Mouse (Mus musculus): ENCODE results near the gene Epb41. TPM values are rescaled to one million over a fixed set of nuclear protein-coding genes. Genes with fewer than 3 reads are reported as not detected.

Gene Epb41
- polyA plus RNA-seq, 1 experiment from 2014 or later: 125 TPM

- WGBS: 92% methylated on average over 4 of the region's 4 CpGs
- no peak overlapping the region for H3K4me2 ChIP-seq (replicated peaks)
- no peak overlapping the region for H3K27ac ChIP-seq
- H3K4me3 ChIP-seq: no peak overlapping the region
- no peaks in the 10 kb centered on the region for H3K27me3 ChIP-seq
- ATAC-seq (ENCODE audit: insufficient number of reproducible peaks, insufficient read depth, low FRiP score, low TSS enrichment): no peak
- H3K9ac ChIP-seq: no peak overlapping the region
- no peaks in the 10 kb centered on the region for H3K9me3 ChIP-seq
- peaks cover 8% of the 10 kb centered on the region; the same call in 1 of the 2 replicates for H3K4me1 ChIP-seq
- no peaks in the 10 kb centered on the region for H3K36me3 ChIP-seq
Measured at GRCm38 (mm10) chr4:132022639-132023038, 52.5 kb downstream of the Epb41 start.

DNA sequence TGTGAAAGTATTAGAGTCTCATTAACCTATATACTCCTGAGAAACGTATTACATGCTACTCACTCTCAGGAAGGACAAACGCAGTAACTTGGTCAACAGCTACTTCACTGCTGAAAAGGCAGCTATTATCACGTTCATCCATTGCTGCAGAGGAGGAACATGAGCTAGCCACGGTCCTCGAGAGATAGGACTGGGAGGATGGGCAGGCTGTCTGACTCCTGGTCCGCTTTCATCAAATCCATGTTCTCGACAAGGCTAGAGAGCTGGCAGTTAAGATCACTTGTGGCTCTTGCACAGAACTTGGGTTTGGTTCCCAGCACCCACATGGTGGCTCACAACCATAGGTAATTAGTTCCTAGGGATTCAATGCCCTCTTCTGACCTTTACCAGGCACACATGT, 53.2 kb downstream of the Epb41 start:
- Histone ChIP-seq H3K27ac (no peak overlapping the region), H3K9me3 (no peaks in the 10 kb centered on the region), H3K27me3 (no peaks in the 10 kb centered on the region), H3K9ac (no peak overlapping the region), H3K4me2 (replicated peaks) (no peak overlapping the region), H3K4me3 (no peak overlapping the region), H3K4me1 (peaks cover 8% of the 10 kb centered on the region; the same call in 1 of the 2 replicates), H3K36me3 (no peaks in the 10 kb centered on the region)
- ATAC-seq (ENCODE audit: insufficient number of reproducible peaks, insufficient read depth, low FRiP score, low TSS enrichment): no peak
- WGBS: 92% methylated on average over 7 of the region's 7 CpGs

- H3K9me3 ChIP-seq: no peaks in the 10 kb centered on the region
- no peak overlapping the region for H3K4me3 ChIP-seq
- no peak for ATAC-seq (ENCODE audit: insufficient number of reproducible peaks, insufficient read depth, low FRiP score, low TSS enrichment)
- H3K27ac ChIP-seq: no peak overlapping the region
- H3K36me3 ChIP-seq: no peaks in the 10 kb centered on the region
- H3K4me1 ChIP-seq: no peaks in the 10 kb centered on the region; the same call in 1 of the 2 replicates
- H3K9ac ChIP-seq: no peak overlapping the region
- H3K4me2 ChIP-seq (replicated peaks): no peak overlapping the region
- H3K27me3 ChIP-seq: no peaks in the 10 kb centered on the region
- WGBS: 37% methylated on average over 4 of the region's 4 CpGs
Measured at GRCm38 (mm10) chr4:132018547-132018946, 56.6 kb downstream of the Epb41 start.

DNA sequence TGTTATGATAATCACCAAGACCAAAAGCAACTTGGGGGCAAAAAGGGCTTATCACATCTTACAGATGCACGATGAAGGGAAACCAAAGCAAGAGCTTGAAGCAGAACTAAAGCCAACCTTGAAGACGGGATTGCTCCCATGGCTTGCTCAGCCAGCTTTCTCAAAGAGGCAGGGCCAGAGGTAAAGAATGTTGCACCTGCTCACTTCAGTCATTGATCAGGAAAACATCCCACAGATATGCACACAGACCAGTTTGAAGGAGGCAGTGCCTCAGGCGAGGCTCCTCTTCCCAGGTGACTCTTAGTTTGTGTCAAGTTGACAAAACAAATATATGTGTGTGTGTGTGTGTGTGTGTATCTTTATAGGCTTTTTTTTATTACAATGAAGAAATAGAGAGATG, 59.7 kb downstream of the Epb41 start:
- Histone ChIP-seq H3K27me3 (no peaks in the 10 kb centered on the region), H3K27ac (no peak overlapping the region), H3K4me3 (no peak overlapping the region), H3K9ac (no peak overlapping the region), H3K9me3 (no peaks in the 10 kb centered on the region), H3K36me3 (no peaks in the 10 kb centered on the region), H3K4me1 (no peaks in the 10 kb centered on the region; the same call in 1 of the 2 replicates), H3K4me2 (replicated peaks) (no peak overlapping the region)
- no peak for ATAC-seq (ENCODE audit: insufficient number of reproducible peaks, insufficient read depth, low FRiP score, low TSS enrichment)
- WGBS: 80% methylated on average over 3 of the region's 3 CpGs

- WGBS: 70% methylated on average over 3 of the region's 3 CpGs
- Histone ChIP-seq H3K9me3 (no peaks in the 10 kb centered on the region), H3K9ac (no peak overlapping the region), H3K4me2 (replicated peaks) (no peak overlapping the region), H3K4me3 (no peak overlapping the region), H3K4me1 (0 out of 2 replicates have a peak, but pooled peaks cover 7% of the 10 kb centered on the region), H3K36me3 (peaks cover 6% of the 10 kb centered on the region; the same call in 1 of the 2 replicates), H3K27ac (no peak overlapping the region), H3K27me3 (no peaks in the 10 kb centered on the region)
- no peak for ATAC-seq (ENCODE audit: insufficient number of reproducible peaks, insufficient read depth, low FRiP score, low TSS enrichment)
Measured at GRCm38 (mm10) chr4:132011619-132012018, 63.5 kb downstream of the Epb41 start.

- 71% methylated on average over 8 of the region's 8 CpGs for WGBS
- no peaks in the 10 kb centered on the region for H3K27me3 ChIP-seq
- ATAC-seq (ENCODE audit: insufficient number of reproducible peaks, insufficient read depth, low FRiP score, low TSS enrichment): no peak
- H3K9ac ChIP-seq: no peak overlapping the region
- peaks cover 13% of the 10 kb centered on the region for H3K36me3 ChIP-seq
- 0 out of 2 replicates have a peak, but pooled peaks cover 7% of the 10 kb centered on the region for H3K4me1 ChIP-seq
- no peak overlapping the region for H3K4me2 ChIP-seq (replicated peaks)
- no peaks in the 10 kb centered on the region for H3K9me3 ChIP-seq
- H3K27ac ChIP-seq: no peak overlapping the region
- no peak overlapping the region for H3K4me3 ChIP-seq
Measured at GRCm38 (mm10) chr4:132010416-132010815, 64.7 kb downstream of the Epb41 start.

GRCm38 (mm10) chr4:132008191-132008590, 66.9 kb downstream of the Epb41 start:
- H3K4me1 ChIP-seq: 0 out of 2 replicates have a peak, but pooled peaks cover 7% of the 10 kb centered on the region
- no peak overlapping the region for H3K4me3 ChIP-seq
- WGBS: 75% methylated on average over 5 of the region's 5 CpGs
- ATAC-seq (ENCODE audit: insufficient number of reproducible peaks, insufficient read depth, low FRiP score, low TSS enrichment): no peak
- no peaks in the 10 kb centered on the region for H3K9me3 ChIP-seq
- H3K27ac ChIP-seq: no peak overlapping the region
- no peak overlapping the region for H3K4me2 ChIP-seq (replicated peaks)
- no peaks in the 10 kb centered on the region for H3K27me3 ChIP-seq
- H3K9ac ChIP-seq: no peak overlapping the region
- H3K36me3 ChIP-seq: peaks cover 30% of the 10 kb centered on the region

GRCm38 (mm10) chr4:132007123-132007522, 68.0 kb downstream of the Epb41 start:
- no peak overlapping the region for H3K27ac ChIP-seq
- peaks cover 36% of the 10 kb centered on the region for H3K36me3 ChIP-seq
- H3K27me3 ChIP-seq: no peaks in the 10 kb centered on the region
- no peak overlapping the region for H3K9ac ChIP-seq
- WGBS: 90% methylated on average over 7 of the region's 7 CpGs
- H3K4me2 ChIP-seq (replicated peaks): no peak overlapping the region
- no peaks in the 10 kb centered on the region for H3K9me3 ChIP-seq
- H3K4me1 ChIP-seq: 0 out of 2 replicates have a peak, but pooled peaks cover 7% of the 10 kb centered on the region
- ATAC-seq (ENCODE audit: insufficient number of reproducible peaks, insufficient read depth, low FRiP score, low TSS enrichment): no peak
- H3K4me3 ChIP-seq: no peak overlapping the region

GRCm38 (mm10) chr4:131998641-131999040, 76.5 kb downstream of the Epb41 start:
- no peak overlapping the region for H3K9ac ChIP-seq
- WGBS: 84% methylated on average over 7 of the region's 7 CpGs
- no peaks in the 10 kb centered on the region for H3K27me3 ChIP-seq
- peaks cover 45% of the 10 kb centered on the region for H3K36me3 ChIP-seq
- H3K27ac ChIP-seq: no peak overlapping the region
- H3K4me3 ChIP-seq: no peak overlapping the region
- ATAC-seq (ENCODE audit: insufficient number of reproducible peaks, insufficient read depth, low FRiP score, low TSS enrichment): no peak
- no peak overlapping the region for H3K4me2 ChIP-seq (replicated peaks)
- no peaks in the 10 kb centered on the region for H3K4me1 ChIP-seq
- no peaks in the 10 kb centered on the region for H3K9me3 ChIP-seq

GRCm38 (mm10) chr4:131997476-131997875, 77.6 kb downstream of the Epb41 start:
- Histone ChIP-seq H3K4me1 (no peaks in the 10 kb centered on the region), H3K9ac (no peak overlapping the region), H3K9me3 (no peaks in the 10 kb centered on the region), H3K27ac (no peak overlapping the region), H3K27me3 (no peaks in the 10 kb centered on the region), H3K4me3 (no peak overlapping the region), H3K36me3 (peaks cover 39% of the 10 kb centered on the region), H3K4me2 (replicated peaks) (no peak overlapping the region)
- 79% methylated on average over 5 of the region's 5 CpGs for WGBS
- ATAC-seq (ENCODE audit: insufficient number of reproducible peaks, insufficient read depth, low FRiP score, low TSS enrichment): no peak

- no peak overlapping the region for H3K27ac ChIP-seq
- no peak overlapping the region for H3K4me3 ChIP-seq
- 50% methylated on average over 5 of the region's 5 CpGs for WGBS
- H3K36me3 ChIP-seq: peaks cover 39% of the 10 kb centered on the region
- no peaks in the 10 kb centered on the region for H3K9me3 ChIP-seq
- H3K27me3 ChIP-seq: no peaks in the 10 kb centered on the region
- ATAC-seq (ENCODE audit: insufficient number of reproducible peaks, insufficient read depth, low FRiP score, low TSS enrichment): no peak
- H3K9ac ChIP-seq: no peak overlapping the region
- H3K4me1 ChIP-seq: no peaks in the 10 kb centered on the region
- H3K4me2 ChIP-seq (replicated peaks): no peak overlapping the region
Measured at GRCm38 (mm10) chr4:131996985-131997384, 78.1 kb downstream of the Epb41 start.

DNA sequence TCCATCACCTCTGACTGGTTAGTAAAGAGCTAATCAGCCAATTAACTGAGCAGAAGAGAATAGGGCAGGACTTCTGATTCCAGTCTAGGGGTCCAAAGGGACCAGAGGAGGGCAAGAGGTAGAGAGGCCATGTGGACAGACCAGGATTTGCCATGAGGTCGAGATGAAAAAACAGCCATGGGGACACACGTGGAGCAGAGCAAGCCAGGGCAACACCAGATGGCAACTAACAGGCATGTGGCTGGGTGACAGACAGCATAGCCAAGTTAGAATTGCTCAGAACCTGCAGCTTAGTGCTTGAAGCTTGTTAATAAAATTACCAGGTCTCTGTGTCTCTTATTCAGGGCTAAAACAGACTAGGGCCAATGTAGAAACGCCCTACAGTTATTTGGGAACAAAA, 81.3 kb downstream of the Epb41 start:
- no peaks in the 10 kb centered on the region for H3K9me3 ChIP-seq
- H3K4me2 ChIP-seq (replicated peaks): no peak overlapping the region
- no peaks in the 10 kb centered on the region for H3K27me3 ChIP-seq
- H3K36me3 ChIP-seq: peaks cover 34% of the 10 kb centered on the region
- H3K9ac ChIP-seq: no peak overlapping the region
- H3K4me1 ChIP-seq: no peaks in the 10 kb centered on the region
- WGBS: 71% methylated on average over 3 of the region's 3 CpGs
- no peak overlapping the region for H3K27ac ChIP-seq
- no peak for ATAC-seq (ENCODE audit: insufficient number of reproducible peaks, insufficient read depth, low FRiP score, low TSS enrichment)
- H3K4me3 ChIP-seq: no peak overlapping the region
